Mouse (Mus musculus) thymus, postnatal 36 days (tissue): Measurements from ENCODE around the gene Foxj1.

Experiments
- DNase-seq, 2 experiments: peaks; one replicate each; pipeline ENCODE4 v3.0.0; 2022; ENCODE audit warnings: mixed read lengths in 2 of 2

The Foxj1 gene

DNA sequence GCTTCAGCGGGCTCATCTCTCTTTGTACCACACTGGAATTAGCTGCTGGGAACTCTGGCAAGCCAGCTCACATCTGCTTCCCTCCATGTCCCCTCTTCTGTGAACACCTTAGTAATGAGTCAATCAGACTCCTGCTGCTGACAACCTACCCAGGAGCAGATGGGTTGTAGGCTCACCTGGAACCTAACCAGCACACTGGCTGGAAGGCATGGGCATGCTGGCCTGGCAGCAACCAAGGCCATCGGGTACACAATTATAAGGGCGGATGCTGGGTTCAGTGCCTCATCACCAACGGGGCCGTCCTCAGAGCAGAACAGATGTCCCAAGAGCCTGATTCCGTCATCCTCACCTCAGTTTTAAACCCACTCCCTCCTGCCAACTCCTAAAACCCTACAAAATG lies 36.6 kb downstream of the Foxj1 start:
- DNase-seq: no peak

- no peak for DNase-seq
Measured at GRCm38 (mm10) chr11:116298221-116298620, 37.0 kb downstream of the Foxj1 start.

GRCm38 (mm10) chr11:116297017-116297416 lies 38.2 kb downstream of the Foxj1 start:
- no peak for DNase-seq

DNA sequence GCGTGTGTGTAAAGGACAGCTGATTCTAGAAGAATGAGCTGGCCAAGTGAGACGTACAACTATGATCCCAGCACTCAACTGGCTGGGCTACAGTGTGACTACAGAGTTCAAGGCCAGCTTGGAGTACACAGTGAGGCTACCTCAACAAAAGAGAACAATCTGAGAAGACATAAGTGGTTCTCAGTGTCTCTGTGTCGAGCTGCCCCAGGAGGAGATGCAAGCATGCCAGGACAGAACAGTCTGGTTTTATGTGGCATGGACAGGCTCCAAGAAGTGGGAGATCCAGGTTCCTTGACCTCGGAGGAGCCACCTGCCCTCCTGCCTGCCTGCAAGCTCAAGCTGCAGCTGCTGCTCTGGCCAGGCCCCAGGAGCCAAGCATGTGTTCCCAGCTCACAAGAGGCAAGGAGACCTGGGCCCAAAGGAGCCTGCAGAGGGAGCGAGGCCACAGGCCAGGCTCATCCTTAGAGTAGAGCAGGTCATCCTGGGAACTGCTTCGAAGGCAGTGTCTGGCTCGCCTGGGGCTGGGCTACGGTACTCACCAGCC lies 38.9 kb downstream of the Foxj1 start:
- DNase-seq: no peak

- peak; percentile 44 to 48 for DNase-seq
Measured at GRCm38 (mm10) chr11:116294319-116294718, 40.9 kb downstream of the Foxj1 start.

- DNase-seq: no peak
Measured at GRCm38 (mm10) chr11:116293538-116294137, 41.6 kb downstream of the Foxj1 start.

DNA sequence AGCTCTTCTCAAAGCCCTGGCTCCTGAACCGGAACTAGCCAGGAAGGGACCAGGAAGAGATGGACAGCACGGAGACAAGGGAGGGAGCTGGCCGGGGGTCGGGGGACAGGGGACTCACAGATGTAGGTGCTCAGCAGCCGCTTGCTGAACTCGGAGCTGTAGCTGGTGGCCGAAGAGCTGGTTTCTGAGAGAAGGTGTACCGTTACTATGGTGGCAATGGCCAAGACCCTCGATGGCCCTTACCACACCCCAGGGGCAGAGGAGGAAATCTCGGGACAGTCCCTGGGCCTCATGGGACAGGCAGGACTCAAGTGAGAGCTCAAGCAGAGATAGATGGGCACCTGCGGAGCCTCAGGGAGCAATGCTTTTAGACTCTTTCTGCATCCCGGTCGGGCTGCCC lies 42.8 kb downstream of the Foxj1 start:
- no peak for DNase-seq

DNA sequence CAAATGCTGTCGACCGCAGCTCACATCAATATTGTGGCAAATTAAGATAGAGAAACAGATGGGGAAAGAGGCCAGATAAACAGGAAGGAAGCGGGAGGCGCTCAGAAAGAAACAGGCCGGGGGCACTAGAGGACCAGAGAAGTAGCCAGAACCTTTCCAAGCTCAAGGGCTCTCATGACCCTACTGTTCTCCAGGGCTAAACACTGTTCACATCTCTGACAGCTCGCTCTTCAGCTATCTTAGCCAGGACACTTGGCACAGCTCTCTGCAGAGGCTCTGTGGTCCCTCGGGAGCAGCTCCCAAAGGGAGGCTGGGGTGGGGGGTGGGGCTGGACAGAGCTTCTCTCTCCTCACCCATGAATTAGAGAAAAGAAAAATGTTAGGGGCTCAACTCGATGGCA lies 44.6 kb downstream of the Foxj1 start:
- no peak for DNase-seq

GRCm38 (mm10) chr11:116287351-116287750 lies 47.8 kb downstream of the Foxj1 start:
- no peak for DNase-seq

- DNase-seq: no peak
Measured at GRCm38 (mm10) chr11:116285770-116286191, 49.4 kb downstream of the Foxj1 start.

GRCm38 (mm10) chr11:116283982-116284381 lies 51.2 kb downstream of the Foxj1 start:
- DNase-seq: no peak

GRCm38 (mm10) chr11:116282912-116283521 lies 52.2 kb downstream of the Foxj1 start:
- DNase-seq: no peak

GRCm38 (mm10) chr11:116282089-116282488 lies 53.1 kb downstream of the Foxj1 start:
- no peak for DNase-seq

GRCm38 (mm10) chr11:116281671-116282070 lies 53.5 kb downstream of the Foxj1 start:
- no peak for DNase-seq

DNA sequence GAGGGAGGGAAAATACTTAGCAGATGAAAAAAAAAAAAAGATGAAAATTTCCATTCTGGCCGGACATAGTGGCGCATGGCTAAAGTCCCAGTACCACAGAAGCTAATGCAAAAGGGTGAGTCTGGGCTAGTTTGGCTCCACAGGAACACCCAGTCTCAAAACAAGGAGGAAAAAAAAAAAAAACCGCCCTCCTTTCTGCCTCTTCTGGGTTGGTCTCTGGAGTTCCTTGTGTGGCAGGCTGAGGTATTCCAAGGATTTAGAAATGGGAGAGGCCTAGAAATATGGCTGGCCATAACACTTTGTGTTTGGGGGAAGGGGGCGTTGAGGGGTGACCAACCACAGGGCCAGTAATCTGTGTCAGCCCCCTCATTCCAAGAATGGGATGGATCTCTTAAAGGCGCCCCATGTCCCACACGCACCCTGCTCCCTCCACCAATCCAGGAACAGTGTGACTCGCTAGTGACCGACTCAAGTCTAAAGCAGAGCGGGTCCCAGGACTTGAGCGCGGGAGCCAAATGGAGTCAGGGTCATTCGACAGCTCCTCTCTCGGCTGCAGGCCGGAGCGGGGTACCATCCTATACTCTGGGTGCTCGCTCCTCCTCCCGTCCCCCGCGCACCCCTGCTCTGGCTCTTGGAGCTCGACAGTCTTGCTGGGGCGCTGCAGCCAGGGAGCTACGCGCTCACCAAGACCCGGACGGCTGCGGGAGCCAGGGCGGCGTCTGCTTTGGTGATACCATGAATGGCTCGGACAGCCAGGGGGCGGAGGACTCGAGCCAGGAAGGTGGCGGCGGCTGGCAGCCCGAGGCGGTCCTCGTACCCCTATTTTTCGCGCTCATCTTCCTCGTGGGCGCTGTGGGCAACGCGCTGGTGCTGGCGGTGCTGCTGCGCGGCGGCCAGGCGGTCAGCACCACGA lies 54.2 kb downstream of the Foxj1 start, which contains the start of gene Galr2:
Gene Galr2, plus strand, starts transcription at position 189 of the 913 bp plus-strand sequence.
- no peak for DNase-seq
